Mouse (Mus musculus) intestine, embryonic 15.5 days (tissue): ENCODE results near the gene Mad2l2. TPM values are rescaled to one million over a fixed set of nuclear protein-coding genes. Genes with fewer than 3 reads are reported as not detected.
"Not testable (repeated sequence)": the region's sequence is repeated elsewhere in the genome, so short reads cannot be mapped to it uniquely, and the experiment has no call there.

ENCODE experiments used
- ATAC-seq: fragments of 200-750 bp; cut with Nextera tagmentation; 2 replicates; pipeline ENCODE4 v1.8.0; 2017; ENCODE audit warnings: moderate TSS enrichment, moderate library complexity
- H3K27ac ChIP-seq: fragments of 300-500 bp; sonication (generic); 2 replicates; pipeline ENCODE4 v1.5.1; 2015; ENCODE audit warnings: mild to moderate bottlenecking, inconsistent platforms
- H3K27me3 ChIP-seq: fragments of 300-500 bp; sonication (generic); replicated peaks from 2 replicates; pipeline ENCODE4 v1.6.1; 2015; ENCODE audit warnings: inconsistent platforms
- H3K36me3 ChIP-seq: fragments of 300-500 bp; sonication (generic); 2 replicates; pipeline ENCODE4 v1.6.1; 2015; ENCODE audit warnings: inconsistent platforms
- H3K4me1 ChIP-seq: fragments of 300-500 bp; sonication (generic); replicated peaks from 2 replicates; pipeline ENCODE4 v1.6.1; 2015; ENCODE audit warnings: inconsistent platforms
- H3K4me2 ChIP-seq: fragments of 300-500 bp; sonication (generic); replicated peaks from 2 replicates; pipeline ENCODE4 v1.6.1; 2015; ENCODE audit warnings: mild to moderate bottlenecking, inconsistent platforms
- H3K4me3 ChIP-seq: fragments of 300-500 bp; sonication (generic); replicated peaks from 2 replicates; pipeline ENCODE4 v1.5.1; 2015; ENCODE audit warnings: inconsistent platforms
- H3K9ac ChIP-seq: fragments of 300-500 bp; sonication (generic); 2 replicates; pipeline ENCODE4 v1.6.1; 2015; ENCODE audit warnings: inconsistent platforms
- H3K9me3 ChIP-seq: fragments of 300-500 bp; sonication (generic); 2 replicates; pipeline ENCODE4 v1.6.1; 2016; ENCODE audit warnings: inconsistent platforms
- WGBS: fragments of 180-500 bp; shearing (Covaris S2); methylation state at CpG from one replicate; pipeline ENCODE4 v1.1.7; 2015; 5-methylcytosine and 5-hydroxymethylcytosine counted together
- polyA plus RNA-seq: library from polyadenylated mRNA; unstranded; fragments of >200 nt; fragmentation: Nextera tagmentation; extraction: Ambion mirVana; gene quantifications from 2 replicates; pipeline ENCODE4 v1.2.1, GENCODE M21; 2015

The Mad2l2 gene
- polyA plus RNA-seq, 1 experiment from 2014 or later, result 32.9 TPM

GRCm38 (mm10) chr4:148169586-148169985 is 39.4 kb downstream of the Mad2l2 start:
- H3K27me3 ChIP-seq, result peaks cover 78% of the 10 kb centered on the region
- no peak overlapping the region for H3K4me3 ChIP-seq
- H3K27ac ChIP-seq, result no peak overlapping the region
- no peak overlapping the region for H3K4me2 ChIP-seq
- no peaks in the 10 kb centered on the region for H3K36me3 ChIP-seq
- H3K4me1 ChIP-seq, result peaks cover 6% of the 10 kb centered on the region; the same call in 1 of the 2 replicates
- 28% methylated on average over 15 of the region's 15 CpGs for WGBS
- H3K9me3 ChIP-seq, result no peaks in the 10 kb centered on the region
- ATAC-seq, result no peak
- no peak overlapping the region for H3K9ac ChIP-seq

GRCm38 (mm10) chr4:148170842-148171241 is 40.7 kb downstream of the Mad2l2 start:
- H3K27me3 ChIP-seq, result peaks cover 78% of the 10 kb centered on the region
- peaks cover 3% of the 10 kb centered on the region; the same call in 1 of the 2 replicates for H3K4me1 ChIP-seq
- H3K9ac ChIP-seq, result no peak overlapping the region
- no peaks in the 10 kb centered on the region for H3K36me3 ChIP-seq
- no peak overlapping the region for H3K4me2 ChIP-seq
- H3K4me3 ChIP-seq, result no peak overlapping the region
- H3K27ac ChIP-seq, result no peak overlapping the region
- no peaks in the 10 kb centered on the region for H3K9me3 ChIP-seq
- ATAC-seq, result no peak
- 2% methylated on average over 2 of the region's 2 CpGs for WGBS

GRCm38 (mm10) chr4:148171261-148171660 is 41.1 kb downstream of the Mad2l2 start:
- H3K4me2 ChIP-seq, result no peak overlapping the region
- 32% methylated on average over 3 of the region's 3 CpGs for WGBS
- no peak overlapping the region for H3K4me3 ChIP-seq
- H3K27me3 ChIP-seq, result peaks cover 78% of the 10 kb centered on the region
- ATAC-seq, result no peak
- H3K9me3 ChIP-seq, result no peaks in the 10 kb centered on the region
- no peaks in the 10 kb centered on the region for H3K36me3 ChIP-seq
- no peak overlapping the region for H3K27ac ChIP-seq
- H3K9ac ChIP-seq, result no peak overlapping the region
- H3K4me1 ChIP-seq, result peaks cover 3% of the 10 kb centered on the region; the same call in 1 of the 2 replicates

GRCm38 (mm10) chr4:148173811-148174494 is 43.8 kb downstream of the Mad2l2 start:
- H3K9ac ChIP-seq, result no peak overlapping the region
- 2% methylated on average over 30 of the region's 30 CpGs for WGBS
- H3K27me3 ChIP-seq, result peaks cover 69% of the 10 kb centered on the region
- no peak overlapping the region for H3K27ac ChIP-seq
- ATAC-seq, result no peak
- H3K4me1 ChIP-seq, result no peaks in the 10 kb centered on the region
- H3K9me3 ChIP-seq, result no peaks in the 10 kb centered on the region
- H3K4me3 ChIP-seq, result no peak overlapping the region
- H3K4me2 ChIP-seq, result 0 out of 2 replicates have a peak overlapping the region, but pooled peaks have one; percentile 11
- no peaks in the 10 kb centered on the region for H3K36me3 ChIP-seq

- H3K4me2 ChIP-seq, result no peak overlapping the region
- H3K4me3 ChIP-seq, result no peak overlapping the region
- H3K36me3 ChIP-seq, result no peaks in the 10 kb centered on the region
- WGBS, result 21% methylated on average over 12 of the region's 12 CpGs
- peaks cover 69% of the 10 kb centered on the region for H3K27me3 ChIP-seq
- no peaks in the 10 kb centered on the region for H3K4me1 ChIP-seq
- no peak for ATAC-seq
- H3K9me3 ChIP-seq, result no peaks in the 10 kb centered on the region
- H3K9ac ChIP-seq, result no peak overlapping the region
- no peak overlapping the region for H3K27ac ChIP-seq
Observed at GRCm38 (mm10) chr4:148174495-148174862, 44.3 kb downstream of the Mad2l2 start.

- H3K27ac ChIP-seq, H3K4me3 ChIP-seq, H3K4me2 ChIP-seq, H3K4me1 ChIP-seq, ATAC-seq, H3K36me3 ChIP-seq, H3K9ac ChIP-seq, H3K9me3 ChIP-seq: not testable (repeated sequence)
- 57% methylated on average over 6 of the region's 6 CpGs for WGBS
- peaks cover 54% of the 10 kb centered on the region for H3K27me3 ChIP-seq
Observed at GRCm38 (mm10) chr4:148176603-148177002, 46.4 kb downstream of the Mad2l2 start.

GRCm38 (mm10) chr4:148177716-148178115 is 47.5 kb downstream of the Mad2l2 start:
- ATAC-seq, result no peak
- Histone ChIP-seq H3K36me3 (no peaks in the 10 kb centered on the region), H3K9me3 (no peaks in the 10 kb centered on the region), H3K4me1 (no peaks in the 10 kb centered on the region), H3K4me3 (no peak overlapping the region), H3K4me2 (no peak overlapping the region), H3K9ac (no peak overlapping the region), H3K27me3 (peaks cover 48% of the 10 kb centered on the region), H3K27ac (no peak overlapping the region)

- WGBS, result 89% methylated on average over 12 of the region's 12 CpGs
- Histone ChIP-seq H3K4me3 (no peak overlapping the region), H3K9ac (no peak overlapping the region), H3K4me1 (no peaks in the 10 kb centered on the region), H3K4me2 (no peak overlapping the region), H3K27me3 (peaks cover 12% of the 10 kb centered on the region; the same call in 1 of the 2 replicates), H3K36me3 (no peaks in the 10 kb centered on the region), H3K9me3 (no peaks in the 10 kb centered on the region), H3K27ac (no peak overlapping the region)
- ATAC-seq, result no peak
Observed at GRCm38 (mm10) chr4:148181483-148181882, 51.3 kb downstream of the Mad2l2 start.

- peaks cover 11% of the 10 kb centered on the region; the same call in 1 of the 2 replicates for H3K27me3 ChIP-seq
- H3K4me1 ChIP-seq, result no peaks in the 10 kb centered on the region
- no peak overlapping the region for H3K4me2 ChIP-seq
- H3K4me3 ChIP-seq, result no peak overlapping the region
- H3K36me3 ChIP-seq, result no peaks in the 10 kb centered on the region
- H3K27ac ChIP-seq, result no peak overlapping the region
- ATAC-seq, result no peak
- 35% methylated on average over 8 of the region's 8 CpGs for WGBS
- H3K9ac ChIP-seq, result no peak overlapping the region
- no peaks in the 10 kb centered on the region for H3K9me3 ChIP-seq
Observed at GRCm38 (mm10) chr4:148182363-148182762, 52.2 kb downstream of the Mad2l2 start.

GRCm38 (mm10) chr4:148184564-148184963 is 54.4 kb downstream of the Mad2l2 start:
- H3K36me3 ChIP-seq, result no peaks in the 10 kb centered on the region
- H3K9me3 ChIP-seq, result no peaks in the 10 kb centered on the region
- no peak overlapping the region for H3K9ac ChIP-seq
- H3K27ac ChIP-seq, result no peak overlapping the region
- peaks cover 7% of the 10 kb centered on the region; the same call in 1 of the 2 replicates for H3K27me3 ChIP-seq
- no peak overlapping the region for H3K4me2 ChIP-seq
- WGBS, result 66% methylated on average over 9 of the region's 9 CpGs
- H3K4me3 ChIP-seq, result no peak overlapping the region
- H3K4me1 ChIP-seq, result no peaks in the 10 kb centered on the region
- ATAC-seq, result no peak

- no peak overlapping the region for H3K4me3 ChIP-seq
- no peaks in the 10 kb centered on the region for H3K4me1 ChIP-seq
- H3K9ac ChIP-seq, result no peak overlapping the region
- no peak overlapping the region for H3K27ac ChIP-seq
- H3K27me3 ChIP-seq, result peaks cover 7% of the 10 kb centered on the region; the same call in 1 of the 2 replicates
- WGBS, result 70% methylated on average over 4 of the region's 4 CpGs
- no peak for ATAC-seq
- H3K4me2 ChIP-seq, result no peak overlapping the region
- H3K9me3 ChIP-seq, result no peaks in the 10 kb centered on the region
- H3K36me3 ChIP-seq, result no peaks in the 10 kb centered on the region
Observed at GRCm38 (mm10) chr4:148185819-148186218, 55.6 kb downstream of the Mad2l2 start.

- not testable (repeated sequence) for H3K4me2 ChIP-seq, ATAC-seq, H3K27me3 ChIP-seq, H3K36me3 ChIP-seq, H3K4me3 ChIP-seq, H3K27ac ChIP-seq, H3K9me3 ChIP-seq, H3K4me1 ChIP-seq, H3K9ac ChIP-seq
- whole genome bisulfite sequencing, result 94% methylated on average over 1 of the region's 1 CpGs
Observed at GRCm38 (mm10) chr4:148188767-148189166, 58.6 kb downstream of the Mad2l2 start.

GRCm38 (mm10) chr4:148192707-148193245 is 62.6 kb downstream of the Mad2l2 start:
- no peaks in the 10 kb centered on the region for H3K36me3 ChIP-seq
- no peak overlapping the region for H3K4me3 ChIP-seq
- WGBS, result 30% methylated on average over 11 of the region's 11 CpGs
- H3K27me3 ChIP-seq, result no peaks in the 10 kb centered on the region; the same call in 1 of the 2 replicates
- no peak overlapping the region for H3K4me2 ChIP-seq
- H3K27ac ChIP-seq, result no peak overlapping the region
- no peak for ATAC-seq
- H3K4me1 ChIP-seq, result no peaks in the 10 kb centered on the region
- H3K9me3 ChIP-seq, result no peaks in the 10 kb centered on the region
- H3K9ac ChIP-seq, result no peak overlapping the region
